Mouse (Mus musculus) layer of hippocampus, adult 2 months (tissue): ENCODE measurements around the gene Igfbp4. TPM values are rescaled to one million over a fixed set of nuclear protein-coding genes. Genes with fewer than 3 reads are reported as not detected.

Experiments used
- DNase-seq, 2 experiments: peaks; one replicate each; pipeline ENCODE4 v3.0.0; 2022; ENCODE audit warnings: low spot score in 2 of 2
- H3K27ac ChIP-seq: fragments of 200-600 bp; 2 replicates; pipeline ENCODE4 v1.8.1; 2022
- H3K4me3 ChIP-seq: fragments of 200-600 bp; 2 replicates; pipeline ENCODE4 v1.8.1; 2022; ENCODE audit warnings: mild to moderate bottlenecking
- CTCF ChIP-seq: fragments of 200-600 bp; conservative IDR thresholded peaks from 2 replicates; pipeline ENCODE4 v1.8.1; 2022; ENCODE audit warnings: antibody characterized with exemption, mild to moderate bottlenecking, moderate library complexity
- total RNA-seq, 2 experiments: library from RNA; stranded (reverse); gene quantifications; 2 replicates each; pipeline ENCODE4 v1.2.3; 2021

Igfbp4 gene
- total RNA-seq, 2 experiments from 2014 or later: 69.4 to 71.9 TPM

DNA sequence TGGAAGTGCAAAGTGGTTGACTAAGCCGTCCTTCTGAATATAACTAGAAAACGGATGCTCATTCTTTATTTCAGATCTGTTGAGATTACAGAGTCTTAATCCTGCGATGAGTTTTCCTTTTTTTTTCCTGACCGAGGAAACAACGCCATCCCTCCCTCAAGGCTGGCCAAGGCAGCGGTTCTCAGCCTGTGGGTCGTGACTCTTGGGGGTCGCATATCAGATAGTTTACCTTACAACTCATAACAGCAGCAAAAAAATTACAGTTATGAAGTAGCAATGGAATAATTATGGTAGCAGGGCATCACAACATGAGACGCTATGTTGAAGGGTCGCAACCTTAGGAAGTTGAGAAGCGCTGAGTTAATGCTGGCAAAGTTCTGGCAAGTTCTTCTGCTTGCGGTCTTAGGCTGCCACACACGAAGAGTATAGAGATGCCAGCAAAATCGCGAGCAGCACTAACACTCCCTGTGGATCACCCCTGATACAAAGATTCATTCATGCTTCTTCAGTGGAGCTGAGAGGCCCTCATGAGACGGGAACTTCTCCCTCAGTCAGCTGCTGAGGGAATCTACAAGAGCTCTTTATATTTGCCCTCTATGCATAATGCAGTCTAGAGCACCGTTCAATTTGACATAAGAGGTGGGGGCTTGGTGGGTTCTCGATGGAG is 16.4 kb upstream of the Igfbp4 start:
- Histone ChIP-seq H3K4me3 (peak overlapping the region; percentile 55), H3K27ac (peak overlapping the region; percentile 39; the same call in 1 of the 2 replicates)
- DNase-seq: no peak
- no peak for TF ChIP-seq CTCF

DNA sequence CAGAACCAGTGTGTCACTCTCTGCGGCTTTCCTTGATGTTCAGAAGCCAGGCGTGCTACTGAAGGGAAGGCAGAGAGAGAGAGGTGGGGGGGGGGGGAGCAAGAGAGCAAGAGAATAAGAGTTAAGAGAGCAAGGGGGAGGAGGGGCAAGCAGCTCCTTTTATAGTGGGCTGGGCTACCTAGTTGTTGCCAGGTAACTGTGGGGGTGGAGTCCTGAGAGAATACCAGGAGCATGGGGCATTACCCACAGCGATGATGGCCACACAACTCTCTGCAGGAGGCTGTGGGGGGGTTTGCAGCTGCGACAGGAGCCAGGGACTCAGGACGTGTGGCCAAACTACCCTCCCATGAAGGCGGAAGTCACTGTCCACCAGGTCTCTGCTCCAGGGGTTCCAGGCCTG is 15.2 kb upstream of the Igfbp4 start:
- Histone ChIP-seq H3K27ac (no peak overlapping the region), H3K4me3 (no peak overlapping the region)
- DNase-seq: no peak
- no peak for TF ChIP-seq CTCF

DNA sequence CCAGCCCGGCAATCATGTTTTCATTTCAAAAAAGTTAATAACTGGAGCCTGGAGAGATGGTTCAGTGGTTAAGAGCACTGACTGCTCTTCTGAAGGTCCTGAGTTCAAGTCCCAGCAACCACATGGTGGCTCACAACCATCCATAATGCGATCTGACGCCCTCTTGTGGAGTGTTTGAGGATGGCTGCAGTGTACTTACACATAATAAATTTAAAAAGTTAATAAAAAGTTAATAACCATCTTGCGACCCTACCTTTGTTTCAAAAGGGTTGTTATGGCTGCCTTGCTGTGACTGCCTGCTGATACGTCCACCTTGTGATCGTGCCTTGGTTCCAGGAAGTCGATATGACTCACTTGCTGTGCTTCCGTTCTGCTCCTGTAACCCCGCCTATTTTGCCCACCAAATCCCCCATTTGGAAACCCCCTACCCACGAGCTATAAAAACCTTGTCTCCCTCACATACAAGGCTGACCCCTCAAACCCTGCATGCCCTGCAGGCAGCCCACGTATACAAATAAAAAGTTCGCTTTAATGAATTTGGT is 14.1 kb upstream of the Igfbp4 start:
- DNase-seq: no peak
- Histone ChIP-seq H3K4me3 (no peak overlapping the region), H3K27ac (no peak overlapping the region)
- peak; percentile 43 for TF ChIP-seq CTCF

- no peak overlapping the region for H3K4me3 ChIP-seq
- TF ChIP-seq CTCF: peak; percentile 66
- DNase-seq: no peak
- no peak overlapping the region for H3K27ac ChIP-seq
Measured at GRCm38 (mm10) chr11:99035350-99035749, 5.7 kb upstream of the Igfbp4 start.

DNA sequence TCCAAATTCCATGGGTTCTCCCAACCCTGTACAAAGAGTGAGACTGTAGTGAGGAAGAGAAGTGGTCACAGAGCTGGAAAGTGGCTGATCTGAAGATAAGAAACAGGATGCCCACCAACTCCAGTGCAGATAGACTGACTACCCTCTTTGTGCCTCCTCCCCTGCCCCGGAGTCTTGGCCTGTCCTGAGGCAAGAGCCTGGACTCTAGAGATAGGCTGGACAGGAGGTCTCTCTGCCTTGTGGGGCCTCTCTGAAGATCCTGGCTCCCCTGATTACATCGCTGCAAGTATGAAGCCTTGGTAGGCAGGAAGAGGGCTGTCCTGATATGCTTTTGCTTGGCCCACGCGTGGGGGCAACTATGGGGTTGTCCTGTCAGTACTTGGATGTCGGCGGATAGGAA is 4.8 kb upstream of the Igfbp4 start:
- Histone ChIP-seq H3K27ac (no peak overlapping the region), H3K4me3 (no peak overlapping the region)
- TF ChIP-seq CTCF: no peak
- no peak for DNase-seq

GRCm38 (mm10) chr11:99039782-99040181 is 1.3 kb upstream of the Igfbp4 start:
- Histone ChIP-seq H3K4me3 (peak overlapping the region; percentile 70), H3K27ac (no peak overlapping the region)
- peak; percentile 80 to 81 for DNase-seq
- peak; percentile 78 for TF ChIP-seq CTCF

GRCm38 (mm10) chr11:99040346-99040974 is 584 bp upstream of the Igfbp4 start:
- TF ChIP-seq CTCF: peak; percentile 69
- DNase-seq: peak; percentile 39 to 42
- Histone ChIP-seq H3K4me3 (peak overlapping the region; percentile 70), H3K27ac (peak overlapping the region; percentile 84)

DNA sequence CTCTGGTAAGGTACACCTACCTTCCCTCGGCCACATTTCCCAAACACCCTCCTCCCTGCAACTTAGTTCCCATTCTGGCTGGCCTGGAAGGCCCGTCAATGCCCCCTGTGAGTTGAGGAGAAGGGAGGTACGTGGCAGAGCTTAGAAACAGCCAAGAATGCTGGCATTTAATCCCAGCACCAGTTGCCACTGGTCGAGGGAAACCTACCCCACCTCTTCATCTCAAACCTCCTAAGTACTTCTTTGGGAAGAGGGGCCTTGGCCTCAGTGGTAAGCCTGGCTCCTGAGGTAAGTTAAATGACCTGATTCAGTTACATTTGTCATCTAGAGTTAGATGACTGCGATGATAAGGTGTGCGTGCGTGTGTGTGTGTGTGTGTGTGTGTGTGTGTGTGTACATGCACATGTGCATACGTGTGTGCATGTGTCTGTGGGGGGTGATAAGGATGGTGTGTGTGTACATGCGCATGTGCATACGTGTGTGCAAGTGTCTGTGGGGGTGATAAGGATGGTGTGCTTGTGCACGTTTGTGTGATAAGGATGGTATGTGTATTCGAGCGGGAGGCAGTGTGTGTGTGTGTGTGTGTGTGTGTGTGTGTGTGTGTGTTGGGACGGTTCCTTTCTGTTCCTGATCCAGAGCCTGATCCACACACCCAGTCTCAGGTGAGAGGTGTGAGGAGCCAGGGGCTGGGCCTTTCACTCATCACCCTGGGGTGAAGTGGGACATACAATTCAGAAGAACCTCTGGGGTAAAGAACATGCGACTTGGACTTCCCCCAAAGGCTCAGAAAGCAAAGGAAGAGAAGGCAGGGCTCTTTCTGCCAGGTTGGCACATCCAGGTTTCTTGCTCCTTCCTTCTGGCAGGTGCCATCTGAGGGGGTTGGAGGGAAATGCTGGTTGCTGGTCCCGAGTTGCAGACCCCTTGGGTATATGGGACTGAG is 1.1 kb downstream of the Igfbp4 start:
- Histone ChIP-seq H3K4me3 (peak overlapping the region; percentile 70), H3K27ac (peak overlapping the region; percentile 84; the same call in 1 of the 2 replicates)
- no peak for DNase-seq
- no peak for TF ChIP-seq CTCF

GRCm38 (mm10) chr11:99042834-99043431 is 1.9 kb downstream of the Igfbp4 start:
- 0 out of 2 replicates have a peak overlapping the region, but pooled peaks have one; percentile 36 for H3K27ac ChIP-seq
- peak overlapping the region; percentile 6; the same call in 1 of the 2 replicates for H3K4me3 ChIP-seq
- no peak for TF ChIP-seq CTCF
- DNase-seq: no peak

- no peak overlapping the region for H3K27ac ChIP-seq
- no peak for DNase-seq
- H3K4me3 ChIP-seq: no peak overlapping the region
- TF ChIP-seq CTCF: no peak
Measured at GRCm38 (mm10) chr11:99043632-99044031, 2.6 kb downstream of the Igfbp4 start.

- TF ChIP-seq CTCF: no peak
Measured at GRCm38 (mm10) chr11:99044306-99044705, 3.3 kb downstream of the Igfbp4 start.

DNA sequence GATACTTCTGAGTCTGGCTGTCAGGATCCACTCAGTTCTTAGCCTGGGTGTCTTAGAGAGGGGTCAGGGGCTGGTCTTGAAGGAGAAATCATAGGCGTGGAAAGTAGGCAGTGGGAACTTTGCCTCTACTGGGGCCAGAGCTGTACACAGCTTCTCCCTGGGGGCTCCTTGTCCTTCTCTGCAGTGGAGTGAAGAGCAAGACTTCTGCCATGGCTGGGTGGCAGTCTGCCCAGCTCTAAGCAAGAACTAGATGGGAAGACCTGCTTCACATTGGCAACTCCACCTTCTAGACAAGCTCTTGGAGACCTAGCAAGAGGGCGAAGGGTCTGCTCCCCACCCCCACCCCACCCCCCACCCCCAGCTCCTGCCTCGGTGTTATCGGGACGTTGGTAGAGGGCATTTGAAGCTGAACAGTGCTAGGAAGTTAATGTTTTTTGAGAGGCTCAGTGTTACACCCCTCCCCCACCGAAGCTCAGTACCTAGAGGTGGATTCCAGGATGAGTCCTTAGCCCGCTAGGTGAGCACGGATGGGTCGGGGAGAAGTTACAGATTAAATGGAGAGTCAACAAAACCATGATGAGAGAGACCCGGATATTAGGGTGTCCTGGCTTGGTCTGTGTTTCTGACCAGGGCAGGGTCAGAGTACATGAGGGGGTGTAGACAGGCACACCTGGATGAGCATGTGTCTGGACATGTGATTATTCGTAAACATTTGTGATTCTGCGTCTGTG is 4.3 kb downstream of the Igfbp4 start:
- DNase-seq: no peak
- no peak overlapping the region for H3K4me3 ChIP-seq
- TF ChIP-seq CTCF: no peak
- H3K27ac ChIP-seq: no peak overlapping the region

More at GRCm38 (mm10) chr11:99044306-99044705, 3.3 kb downstream of the Igfbp4 start:
- no peak for DNase-seq
- Histone ChIP-seq H3K27ac (no peak overlapping the region), H3K4me3 (no peak overlapping the region)
